Mouse (Mus musculus) heart, embryonic 16.5 days (tissue): ENCODE measurements at regions not wholly inside any gene's neighbourhood (a gene's known extent, or its start where the extent isn't known, plus 50 kb on each side); places are given as distances from the start of the nearest gene placed in this dataset. TPM values are rescaled to one million over a fixed set of nuclear protein-coding genes. Genes with fewer than 3 reads are reported as not detected.

Experiments
- microRNA-seq: library from miRNA; unstranded; fragments of <30 nt; microRNA quantifications from one replicate; pipeline ENCODE4, GENCODE M21; 2017

Small RNA genes in the stretch of these regions (microRNA-seq; reads per million reads assigned to microRNA genes)
- not detected for gene Gm22368
- not detected for gene Gm44376
